Comparison of ENCODE assay signal across 19 mouse cellular contexts in the genomic region with DNA sequence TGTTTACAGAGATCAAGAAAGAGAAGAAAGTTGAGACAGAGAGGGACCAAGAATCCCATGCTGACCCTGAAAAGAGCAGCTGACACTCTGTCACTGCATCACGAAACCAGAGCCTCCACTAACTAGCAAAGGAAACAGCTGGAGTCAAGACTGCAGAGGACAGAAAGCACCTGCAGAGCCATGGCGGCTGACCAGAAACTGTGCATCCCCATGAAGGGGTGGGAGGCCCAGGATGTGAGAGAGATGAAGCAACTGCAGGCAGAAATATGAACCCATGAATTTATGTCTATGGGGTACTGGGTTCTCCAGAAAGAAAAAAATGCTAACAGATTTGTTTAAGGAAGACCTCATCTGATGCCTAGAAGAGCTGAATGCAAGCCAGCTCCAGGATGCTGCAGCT.
DNase-seq lines count a peak whose midpoint lies in the region; ATAC-seq lines count a peak whose summit lies in the region.
"Had no signal": no experiment of that assay in that cellular context is flagged by ENCODE, and none has a peak within 500 bp of the region (broad histone marks: within the 10 kb centered on the region; RNA-seq: fewer than 3 reads in every experiment).

No protein-coding gene starts in this region.

- DNase-seq in kidney, adult 9 months, result no peak
- DNase-seq in lung, adult 18-20 months, result no peak
- DNase-seq in thymus, postnatal 0 days (ENCODE audit: low spot score), result peak; percentile 9
- DNase-seq in thymus, postnatal 36 days, result no peak
- DNase-seq in brain, adult 2 months (ENCODE audit: low read depth, low spot score), result peak; percentile 15
- DNase-seq in cerebellum, adult 18-20 months, result no peak
- DNase-seq: adrenal gland, adult 2 months; adrenal gland, postnatal 25 days; cerebellum, adult 8-10 months; cerebellum, postnatal 14 days; forebrain, postnatal 0 days; gastrocnemius, postnatal 36 days; heart, postnatal 36 days had no signal

- no peak overlapping the region for H3K9ac ChIP-seq in kidney, embryonic 15.5 days
- H3K9ac ChIP-seq in lung, embryonic 16.5 days (ENCODE audit: low read length), result no peak overlapping the region
- H3K9ac ChIP-seq: embryonic facial prominence, embryonic 13.5 days; forebrain, embryonic 13.5 days; forebrain, postnatal 0 days; heart, embryonic 13.5 days; hindbrain, embryonic 15.5 days had no signal

- no peaks in the 10 kb centered on the region for H3K4me1 ChIP-seq in kidney, embryonic 15.5 days
- H3K4me1 ChIP-seq in lung, embryonic 16.5 days (replicated peaks; ENCODE audit: control insufficient read depth, insufficient read depth, low read length), result no peaks in the 10 kb centered on the region
- H3K4me1 ChIP-seq: embryonic facial prominence, embryonic 13.5 days; forebrain, embryonic 13.5 days; heart, embryonic 13.5 days; hindbrain, embryonic 15.5 days had no signal

- H3K36me3 ChIP-seq in kidney, embryonic 15.5 days, result no peaks in the 10 kb centered on the region
- no peaks in the 10 kb centered on the region for H3K36me3 ChIP-seq in lung, embryonic 16.5 days (ENCODE audit: control insufficient read depth, insufficient read depth, low read length)
- H3K36me3 ChIP-seq: embryonic facial prominence, embryonic 13.5 days; heart, embryonic 13.5 days; hindbrain, embryonic 15.5 days had no signal

- H3K27ac ChIP-seq in kidney, embryonic 15.5 days, result no peak overlapping the region
- no peak overlapping the region for H3K27ac ChIP-seq in lung, embryonic 16.5 days (ENCODE audit: low read length)
- H3K27ac ChIP-seq: embryonic facial prominence, embryonic 13.5 days; forebrain, embryonic 13.5 days; heart, embryonic 13.5 days; hindbrain, embryonic 15.5 days had no signal

- H3K27me3 ChIP-seq in kidney, embryonic 15.5 days, result no peaks in the 10 kb centered on the region
- H3K27me3 ChIP-seq in lung, embryonic 16.5 days (ENCODE audit: control insufficient read depth, insufficient read depth, low read depth, low read length), result no peaks in the 10 kb centered on the region
- H3K27me3 ChIP-seq: embryonic facial prominence, embryonic 13.5 days; forebrain, embryonic 13.5 days; heart, embryonic 13.5 days; hindbrain, embryonic 15.5 days had no signal

- 0 out of 2 replicates have a peak, but pooled peaks have one; percentile 29 for ATAC-seq in kidney, embryonic 15.5 days (replicated peaks; ENCODE audit: low FRiP score)
- peak; percentile 74 for ATAC-seq in lung, embryonic 16.5 days (ENCODE audit: low read depth)
- ATAC-seq: forebrain, embryonic 13.5 days; forebrain, postnatal 0 days had no signal

- H3K9me3 ChIP-seq in kidney, embryonic 15.5 days (replicated peaks), result no peaks in the 10 kb centered on the region
- 0 out of 2 replicates have a peak, but pooled peaks cover 4% of the 10 kb centered on the region for H3K9me3 ChIP-seq in lung, embryonic 16.5 days (ENCODE audit: control insufficient read depth, low read length)
- H3K9me3 ChIP-seq: embryonic facial prominence, embryonic 13.5 days; forebrain, embryonic 13.5 days; heart, embryonic 13.5 days had no signal

- WGBS in kidney, embryonic 15.5 days, result 20% methylated on average over 2 of the region's 2 CpGs
- 29% methylated on average over 2 of the region's 2 CpGs for WGBS in lung, embryonic 16.5 days

- no peak overlapping the region for H3K4me3 ChIP-seq in kidney, embryonic 15.5 days (replicated peaks)
- no peak overlapping the region for H3K4me3 ChIP-seq in lung, embryonic 16.5 days (ENCODE audit: low read length)
- H3K4me3 ChIP-seq: embryonic facial prominence, embryonic 13.5 days; forebrain, embryonic 13.5 days; heart, embryonic 13.5 days; hindbrain, embryonic 15.5 days had no signal

- no peak overlapping the region for H3K4me2 ChIP-seq in kidney, embryonic 15.5 days
- H3K4me2 ChIP-seq in lung, embryonic 16.5 days (ENCODE audit: low read depth, low read length), result no peak overlapping the region
- H3K4me2 ChIP-seq: embryonic facial prominence, embryonic 13.5 days; forebrain, embryonic 13.5 days; heart, embryonic 13.5 days; hindbrain, embryonic 15.5 days had no signal

Comparison
In these comparisons a context has a peak if more than half of its experiments do, and no peak if none do; other contexts are left out.
1. DNase-seq: peak in thymus, postnatal 0 days (single experiment) and brain, adult 2 months (single experiment); none in kidney, adult 9 months (single experiment), lung, adult 18-20 months (0 of 2), thymus, postnatal 36 days (0 of 2) and cerebellum, adult 18-20 months (0 of 2).